Mouse (Mus musculus) neural tube, embryonic 14.5 days (tissue): ENCODE data around the gene Tmem260. TPM values are rescaled to one million over a fixed set of nuclear protein-coding genes. Genes with fewer than 3 reads are reported as not detected.

ENCODE experiments used
- ATAC-seq: fragments of 200-750 bp; cut with Nextera tagmentation; 2 replicates; pipeline ENCODE4 v1.8.0; 2017; ENCODE audit warnings: low read depth, mild to moderate bottlenecking, moderate TSS enrichment, moderate library complexity
- H3K27ac ChIP-seq: fragments of 300-500 bp; sonication (generic); 2 replicates; pipeline ENCODE4 v1.5.1; 2014; ENCODE audit warnings: low read depth, mild to moderate bottlenecking, control low read depth, low read length, moderate library complexity, mixed read lengths
- H3K27me3 ChIP-seq: fragments of 300-500 bp; sonication (generic); 2 replicates; pipeline ENCODE4 v1.6.1; 2014; ENCODE audit warnings: low read length; ENCODE audit not compliant: control insufficient read depth, insufficient read depth
- H3K36me3 ChIP-seq: fragments of 300-500 bp; sonication (generic); 2 replicates; pipeline ENCODE4 v1.6.1; 2014; ENCODE audit warnings: low read length, mixed read lengths; ENCODE audit not compliant: control insufficient read depth, insufficient read depth
- H3K4me1 ChIP-seq: fragments of 300-500 bp; sonication (generic); 2 replicates; pipeline ENCODE4 v1.6.1; 2014; ENCODE audit warnings: low read length; ENCODE audit not compliant: control insufficient read depth, insufficient read depth
- H3K4me2 ChIP-seq: fragments of 300-500 bp; sonication (generic); 2 replicates; pipeline ENCODE4 v1.6.1; 2014; ENCODE audit warnings: mild to moderate bottlenecking, low read depth, low read length, control low read depth
- H3K4me3 ChIP-seq: fragments of 300-500 bp; sonication (generic); 2 replicates; pipeline ENCODE4 v1.5.1; 2014; ENCODE audit warnings: low read depth, low read length, control low read depth, mixed read lengths
- H3K9ac ChIP-seq: fragments of 300-500 bp; sonication (generic); replicated peaks from 2 replicates; pipeline ENCODE4 v1.6.1; 2014; ENCODE audit warnings: low read depth, mild to moderate bottlenecking, control low read depth, low read length, mixed read lengths
- H3K9me3 ChIP-seq: fragments of 300-500 bp; sonication (generic); 2 replicates; pipeline ENCODE4 v1.6.1; 2016; ENCODE audit warnings: low read length; ENCODE audit not compliant: control insufficient read depth
- WGBS: fragments of 180-500 bp; shearing (Covaris S2); extraction: QIAGEN DNeasy Blood & Tissue Kit; methylation state at CpG from one replicate; pipeline ENCODE4 v1.1.7; 2014; 5-methylcytosine and 5-hydroxymethylcytosine counted together
- polyA plus RNA-seq: library from polyadenylated mRNA; unstranded; fragments of >200 nt; fragmentation: Nextera tagmentation; extraction: Ambion mirVana; gene quantifications from 2 replicates; pipeline ENCODE4 v1.2.1, GENCODE M21; 2014

Tmem260 gene
- polyA plus RNA-seq, 1 experiment from 2014 or later = 19.9 TPM

GRCm38 (mm10) chr14:48558975-48559374 is 113.1 kb downstream of the Tmem260 start:
- H3K27ac ChIP-seq = no peak overlapping the region
- no peak overlapping the region for H3K4me2 ChIP-seq
- H3K4me3 ChIP-seq = no peak overlapping the region
- H3K4me1 ChIP-seq = no peaks in the 10 kb centered on the region
- no peaks in the 10 kb centered on the region for H3K27me3 ChIP-seq
- no peaks in the 10 kb centered on the region for H3K36me3 ChIP-seq
- no peak overlapping the region for H3K9ac ChIP-seq
- ATAC-seq = no peak
- H3K9me3 ChIP-seq = no peaks in the 10 kb centered on the region
- 80% methylated on average over 4 of the region's 4 CpGs for WGBS

GRCm38 (mm10) chr14:48559736-48560135 is 113.8 kb downstream of the Tmem260 start:
- Histone ChIP-seq H3K9me3 (no peaks in the 10 kb centered on the region), H3K27ac (no peak overlapping the region), H3K4me2 (no peak overlapping the region), H3K9ac (no peak overlapping the region), H3K4me3 (no peak overlapping the region), H3K36me3 (no peaks in the 10 kb centered on the region), H3K27me3 (no peaks in the 10 kb centered on the region), H3K4me1 (no peaks in the 10 kb centered on the region)
- WGBS = 78% methylated on average over 7 of the region's 7 CpGs
- no peak for ATAC-seq

GRCm38 (mm10) chr14:48566596-48566995 is 120.7 kb downstream of the Tmem260 start:
- 74% methylated on average over 7 of the region's 7 CpGs for WGBS
- Histone ChIP-seq H3K4me2 (no peak overlapping the region), H3K9ac (no peak overlapping the region), H3K27me3 (no peaks in the 10 kb centered on the region), H3K9me3 (no peaks in the 10 kb centered on the region), H3K4me3 (no peak overlapping the region), H3K4me1 (no peaks in the 10 kb centered on the region), H3K36me3 (no peaks in the 10 kb centered on the region), H3K27ac (no peak overlapping the region)
- ATAC-seq = no peak

Other genes starting within 250 kb of the Tmem260 start
- not detected in 2 replicates for gene Otx2, start 227.7 kb downstream of the Tmem260 start, polyA plus RNA-seq